Mouse (Mus musculus) hindlimb bud, embryonic 11.5 days (tissue): Measurements from ENCODE around the gene Cdc42bpb.

Experiments
- DNase-seq: peaks from one replicate; pipeline ENCODE4 v3.0.0-alpha.2; 2012; ENCODE audit warnings: low read depth, low spot score; ENCODE audit errors: extremely low spot score

Gene Cdc42bpb

DNA sequence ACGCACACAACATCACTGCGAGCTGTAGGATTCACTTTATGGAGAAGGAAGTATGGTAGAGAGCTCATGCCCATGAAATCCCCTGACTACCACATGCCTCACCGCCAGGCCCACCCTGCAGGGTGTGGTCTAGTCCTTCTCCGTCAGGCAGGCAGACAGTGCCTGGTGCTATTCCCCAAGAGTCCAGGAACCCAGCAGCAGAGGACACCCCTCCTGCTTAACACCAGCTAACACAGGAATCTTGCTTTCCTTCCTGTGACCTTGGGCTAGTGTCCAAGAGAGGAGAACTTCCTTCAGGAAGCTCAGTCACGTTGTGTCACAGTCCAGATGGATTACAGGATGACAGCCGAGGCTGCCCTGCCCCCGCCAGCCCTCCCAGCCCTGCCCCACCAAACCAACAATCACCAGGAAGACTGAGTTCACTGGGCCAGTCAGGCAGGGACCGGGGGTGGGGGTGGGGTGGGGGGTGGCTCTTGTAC lies 9.2 kb upstream of the Cdc42bpb start:
- DNase-seq, result no peak

GRCm38 (mm10) chr12:111385883-111386641 lies 8.5 kb upstream of the Cdc42bpb start:
- no peak for DNase-seq

- no peak for DNase-seq
Observed at GRCm38 (mm10) chr12:111378812-111379211, 1.3 kb upstream of the Cdc42bpb start.

DNA sequence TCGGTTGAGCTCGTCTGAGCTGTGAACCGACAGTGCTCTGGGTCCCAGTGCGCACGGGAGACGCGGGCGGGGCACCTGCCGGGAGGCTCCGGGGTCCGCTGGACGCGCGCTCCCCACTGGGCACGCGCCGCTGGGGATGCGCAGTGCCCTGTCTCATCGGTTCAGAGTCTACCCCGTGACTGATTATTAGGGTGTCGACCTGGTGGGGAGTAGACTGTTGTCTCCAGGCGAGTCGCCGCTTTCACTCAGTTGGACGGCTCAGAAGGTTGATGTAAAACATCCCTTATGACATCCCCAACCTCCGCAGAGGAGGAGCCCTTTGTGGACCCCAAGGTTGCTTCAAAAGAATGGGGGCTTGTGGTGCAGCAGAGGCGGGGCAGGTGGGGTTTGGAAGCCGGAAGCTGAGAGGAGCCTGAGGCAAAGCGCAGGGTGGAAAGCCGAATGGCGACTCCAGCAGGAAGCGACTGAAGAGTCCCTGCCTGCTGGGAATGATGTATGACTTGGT lies 520 bp upstream of the Cdc42bpb start:
- no peak for DNase-seq

DNA sequence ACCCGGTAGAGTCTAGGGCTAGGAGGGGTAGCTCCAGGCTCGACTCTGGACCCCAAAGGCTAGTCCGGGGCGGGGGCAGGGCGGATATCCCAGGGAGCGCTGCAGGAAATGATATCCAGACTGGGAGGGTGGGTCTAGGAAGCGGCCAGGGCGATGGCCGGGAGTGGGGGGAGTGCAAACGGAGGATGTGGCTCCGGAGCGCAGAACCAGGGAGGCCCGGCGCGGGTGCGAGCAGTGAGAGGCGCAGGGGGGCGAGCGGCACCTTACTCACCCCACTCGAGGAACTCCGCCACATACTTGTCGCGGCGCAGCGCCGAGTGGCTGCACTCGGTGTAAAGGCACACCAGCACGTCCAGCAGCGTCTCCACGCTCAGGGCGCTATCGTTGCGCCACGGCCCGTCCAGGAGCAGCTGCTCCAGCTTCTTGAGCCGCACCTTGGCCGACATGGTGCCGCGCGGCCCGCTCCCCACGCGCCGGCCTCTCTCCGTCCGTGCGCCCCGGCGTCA lies 639 bp downstream of the Cdc42bpb start:
- DNase-seq, result no peak

- no peak for DNase-seq
Observed at GRCm38 (mm10) chr12:111376053-111376452, 1.5 kb downstream of the Cdc42bpb start.

DNA sequence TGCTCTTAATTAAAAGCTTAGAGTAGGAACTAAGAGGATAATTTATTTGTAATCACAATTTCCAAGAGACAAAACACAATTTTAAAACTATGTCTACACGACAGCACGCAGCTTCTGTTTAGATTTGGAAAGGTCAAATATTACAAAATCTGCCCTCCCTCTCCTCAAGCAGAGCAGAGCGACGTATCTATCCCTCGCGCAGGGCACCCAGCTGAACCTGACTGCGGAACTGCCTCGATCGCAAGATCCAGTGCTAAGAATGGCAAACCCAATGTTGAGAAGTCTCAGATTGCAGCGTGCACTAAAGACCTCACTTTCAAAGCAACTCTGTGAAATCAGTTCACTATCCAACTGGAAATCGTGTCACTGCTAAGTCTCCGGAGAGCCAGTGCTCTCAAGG lies 2.0 kb downstream of the Cdc42bpb start:
- DNase-seq, result no peak

- DNase-seq, result no peak
Observed at GRCm38 (mm10) chr12:111374727-111375126, 2.8 kb downstream of the Cdc42bpb start.

DNA sequence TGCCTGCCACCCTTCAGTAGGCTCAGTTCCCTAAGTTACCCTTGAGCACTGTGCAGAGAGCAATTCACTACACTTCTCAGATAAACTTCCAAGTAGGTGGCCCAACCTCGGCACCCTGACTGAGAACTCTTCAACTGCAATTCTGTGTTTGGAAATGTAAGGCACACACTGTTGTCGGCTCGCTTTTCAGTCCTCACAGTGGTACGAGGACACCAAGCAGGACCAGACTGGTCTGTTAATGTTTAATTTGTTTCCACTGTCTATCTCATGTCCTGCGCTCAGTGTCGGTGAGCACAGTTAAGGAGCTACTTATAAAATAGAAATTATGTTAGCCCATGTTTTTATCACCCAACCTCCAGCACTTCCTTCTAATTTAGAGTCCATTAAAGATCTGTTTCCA lies 4.1 kb downstream of the Cdc42bpb start:
- no peak for DNase-seq

GRCm38 (mm10) chr12:111371905-111372304 lies 5.6 kb downstream of the Cdc42bpb start:
- DNase-seq, result no peak

DNA sequence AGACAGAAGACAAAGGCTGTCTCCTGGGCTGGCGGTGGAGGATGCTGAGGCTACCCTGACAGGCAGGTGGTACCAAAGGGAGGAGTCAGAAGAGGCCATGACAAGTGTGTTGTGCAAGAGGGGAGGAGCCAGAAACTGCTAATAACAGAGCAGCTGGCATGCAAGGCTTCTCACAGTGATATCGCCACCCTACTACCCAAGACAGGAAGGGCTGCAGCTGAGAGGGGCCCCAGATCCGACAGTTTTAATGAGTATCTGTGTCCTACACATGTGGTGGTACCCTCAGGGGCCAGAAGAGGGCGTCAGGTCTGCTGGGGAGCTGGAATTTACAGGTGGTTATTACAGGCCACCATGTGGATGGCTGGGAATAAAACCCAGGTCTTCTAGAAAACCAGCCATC lies 7.3 kb downstream of the Cdc42bpb start:
- no peak for DNase-seq

- DNase-seq, result no peak
Observed at GRCm38 (mm10) chr12:111367065-111367464, 10.5 kb downstream of the Cdc42bpb start.

- DNase-seq, result no peak
Observed at GRCm38 (mm10) chr12:111364234-111364633, 13.3 kb downstream of the Cdc42bpb start.

DNA sequence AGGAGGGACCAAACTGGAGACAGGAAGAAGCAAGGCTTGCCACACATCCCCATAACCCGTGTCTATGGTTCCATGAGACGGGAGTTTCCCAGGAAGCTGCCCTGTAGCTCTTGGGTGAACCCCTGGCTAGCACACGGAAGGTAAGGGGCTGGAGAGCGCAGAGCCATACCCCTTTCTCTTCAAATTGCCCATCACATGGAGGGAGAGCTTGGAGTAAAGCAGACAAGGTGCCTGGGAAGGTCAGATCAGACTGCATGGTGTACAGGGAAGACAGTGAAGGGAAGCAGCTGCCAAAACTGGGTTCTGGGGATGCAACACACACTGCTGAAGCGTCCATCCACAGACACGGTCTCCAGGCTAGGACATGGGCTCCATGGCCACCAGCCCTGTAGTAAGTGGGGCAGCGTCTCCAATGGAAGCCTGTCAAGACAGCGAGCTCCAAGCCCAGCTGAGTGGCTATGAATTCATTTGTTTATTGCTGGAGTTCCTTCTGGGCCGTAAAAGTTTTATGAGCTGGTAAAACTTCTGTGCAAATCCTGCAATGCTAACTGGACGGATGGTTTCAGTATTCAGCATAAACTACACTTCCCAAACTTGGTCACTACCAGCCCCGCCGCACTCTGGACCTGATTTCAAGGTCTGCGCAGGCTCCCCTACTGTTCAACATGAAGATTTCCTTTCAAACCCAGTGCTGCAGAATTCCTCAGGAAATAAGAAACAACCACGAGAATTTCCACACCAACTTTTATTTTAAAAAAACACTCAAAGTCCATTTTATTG lies 16.0 kb downstream of the Cdc42bpb start:
- no peak for DNase-seq

GRCm38 (mm10) chr12:111360671-111361070 lies 16.8 kb downstream of the Cdc42bpb start:
- no peak for DNase-seq

- DNase-seq, result no peak
Observed at GRCm38 (mm10) chr12:111356216-111356615, 21.3 kb downstream of the Cdc42bpb start.

DNA sequence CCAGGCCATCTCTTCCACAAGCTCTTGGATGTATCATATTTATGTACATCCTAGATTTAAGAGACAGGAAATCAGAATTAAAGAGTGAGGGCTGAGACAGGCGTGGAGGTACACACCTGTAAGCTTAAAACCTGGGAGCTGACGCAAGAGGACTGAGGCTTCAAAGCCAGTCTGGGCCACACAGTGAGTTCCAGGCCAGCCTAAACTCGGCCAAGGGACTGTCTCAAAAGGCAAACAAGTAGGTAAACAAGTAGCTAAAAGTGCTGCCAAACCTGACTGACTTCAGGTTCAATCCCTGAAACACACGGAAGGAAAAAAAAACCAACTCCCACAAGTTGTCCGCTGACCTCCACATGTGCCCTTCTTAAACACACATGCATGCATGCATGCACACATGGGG lies 23.4 kb downstream of the Cdc42bpb start:
- no peak for DNase-seq

GRCm38 (mm10) chr12:111353439-111353915 lies 24.0 kb downstream of the Cdc42bpb start:
- no peak for DNase-seq

DNA sequence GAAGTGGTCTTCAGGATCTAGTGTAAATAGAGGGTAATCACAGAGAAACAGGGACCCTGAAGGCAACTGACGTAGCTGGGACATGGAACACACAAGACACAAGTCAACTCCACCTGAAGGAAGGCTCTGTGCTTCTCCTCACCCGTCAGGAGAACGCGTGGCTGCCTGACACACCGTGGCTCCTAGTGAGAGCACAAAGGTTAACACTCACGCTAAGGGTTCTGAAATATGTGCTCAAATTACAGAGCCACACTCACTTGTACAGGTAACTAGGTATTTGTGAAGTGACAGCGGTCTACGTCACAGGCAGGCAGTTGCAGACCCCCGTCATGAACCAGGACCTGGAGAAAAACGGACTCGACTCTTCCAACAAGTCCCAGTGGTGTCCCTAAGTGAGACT lies 24.5 kb downstream of the Cdc42bpb start:
- no peak for DNase-seq

DNA sequence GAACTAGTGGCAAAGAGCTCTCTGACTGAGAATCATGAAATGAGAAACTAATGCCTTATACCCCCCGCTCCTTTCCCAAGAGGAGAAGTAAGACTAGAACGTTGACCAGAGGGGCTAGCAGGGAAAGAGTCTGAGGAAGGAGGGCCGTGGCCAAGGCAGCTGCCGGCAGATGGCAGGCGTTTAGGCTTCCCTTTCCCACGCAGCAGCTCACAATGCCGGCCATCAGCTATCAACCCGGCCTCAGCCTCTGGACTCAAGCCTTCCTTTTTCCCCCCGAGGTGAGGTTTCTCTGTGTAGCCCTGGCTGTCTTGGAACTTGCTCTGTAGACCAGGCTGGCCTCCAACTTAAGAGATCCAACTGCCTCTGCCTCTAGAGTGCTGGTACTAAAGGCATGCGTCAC lies 25.0 kb downstream of the Cdc42bpb start:
- no peak for DNase-seq

DNA sequence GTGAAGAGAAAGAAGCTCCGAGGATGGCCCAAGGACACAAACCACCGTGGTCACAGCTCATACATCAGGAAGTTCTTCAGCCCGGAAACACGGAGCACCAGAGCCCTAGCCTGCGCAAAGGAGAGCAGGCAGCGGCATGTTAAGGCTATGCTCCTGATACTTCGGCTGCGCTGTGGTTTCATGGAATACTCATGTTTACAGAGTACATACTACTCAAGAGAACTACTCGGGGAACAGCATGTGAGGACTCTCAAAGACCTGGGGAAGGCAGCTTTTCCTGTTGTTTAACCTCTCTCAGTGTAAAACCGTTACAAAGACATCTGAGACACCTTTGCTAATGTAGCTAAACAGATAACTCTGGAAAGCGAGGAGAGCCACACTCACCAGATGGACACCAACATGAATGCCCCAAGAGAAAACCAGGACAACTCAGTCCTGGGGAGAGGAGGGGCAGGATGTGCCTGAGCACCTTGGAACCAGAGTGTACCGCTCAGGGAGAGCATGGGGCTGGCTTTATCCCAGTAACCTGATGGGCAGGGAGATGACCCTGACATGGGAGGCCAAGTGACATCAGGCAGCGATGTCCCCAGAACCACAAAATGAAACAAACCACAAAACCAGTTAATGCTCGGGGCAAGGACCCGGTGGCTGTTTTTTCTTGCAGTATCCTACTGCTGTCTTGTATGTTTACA lies 27.8 kb downstream of the Cdc42bpb start:
- no peak for DNase-seq
